In the genomic region with DNA sequence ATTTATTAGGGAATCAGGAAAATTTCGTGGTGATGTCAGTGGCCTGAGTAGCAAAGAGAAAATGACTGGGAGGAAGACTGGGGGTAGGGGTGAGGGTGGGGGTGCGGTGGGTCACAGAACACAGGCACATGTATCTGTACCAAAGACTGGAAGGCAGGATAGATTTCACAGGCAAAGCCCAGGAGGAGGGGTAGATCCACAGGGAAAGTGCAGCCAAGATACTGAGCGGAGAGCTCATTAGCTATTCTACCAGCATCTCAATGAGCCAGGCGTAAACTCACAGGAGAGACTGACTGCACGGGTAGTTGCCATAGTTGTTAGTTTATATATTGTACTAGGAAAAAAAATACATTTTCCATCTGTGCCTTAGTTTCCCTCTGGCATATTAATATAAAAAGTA, we compare ENCODE assay signal across 24 mouse cellular contexts.
DNase-seq lines count a peak whose midpoint lies in the region; ATAC-seq lines count a peak whose summit lies in the region.
"Had no signal": no experiment of that assay in that cellular context is flagged by ENCODE, and none has a peak within 500 bp of the region (broad histone marks: within the 10 kb centered on the region; RNA-seq: fewer than 3 reads in every experiment).

No protein-coding gene starts in this region.

- no peaks in the 10 kb centered on the region for H3K9me3 ChIP-seq in forebrain, embryonic 13.5 days (replicated peaks)
- H3K9me3 ChIP-seq in forebrain, embryonic 12.5 days = no peaks in the 10 kb centered on the region
- no peaks in the 10 kb centered on the region for H3K9me3 ChIP-seq in hindbrain, embryonic 13.5 days
- H3K9me3 ChIP-seq in hindbrain, embryonic 16.5 days (ENCODE audit: control insufficient read depth, low read length) = no peaks in the 10 kb centered on the region
- no peaks in the 10 kb centered on the region for H3K9me3 ChIP-seq in neural tube, embryonic 14.5 days (ENCODE audit: control insufficient read depth, low read length)
- no peaks in the 10 kb centered on the region for H3K9me3 ChIP-seq in neural tube, embryonic 15.5 days (replicated peaks)
- H3K9me3 ChIP-seq: embryonic facial prominence, embryonic 15.5 days; hindbrain, embryonic 12.5 days had no signal

- 0 out of 2 replicates have a peak, but pooled peaks cover 3% of the 10 kb centered on the region for H3K27me3 ChIP-seq in forebrain, embryonic 13.5 days
- no peaks in the 10 kb centered on the region for H3K27me3 ChIP-seq in forebrain, embryonic 12.5 days
- H3K27me3 ChIP-seq in hindbrain, embryonic 13.5 days = 0 out of 2 replicates have a peak, but pooled peaks cover 4% of the 10 kb centered on the region
- H3K27me3 ChIP-seq in hindbrain, embryonic 16.5 days (replicated peaks; ENCODE audit: control insufficient read depth, insufficient read depth, low read length) = no peaks in the 10 kb centered on the region
- H3K27me3 ChIP-seq in neural tube, embryonic 14.5 days (ENCODE audit: control insufficient read depth, insufficient read depth, low read length) = no peaks in the 10 kb centered on the region
- H3K27me3 ChIP-seq in neural tube, embryonic 15.5 days (replicated peaks) = no peaks in the 10 kb centered on the region
- H3K27me3 ChIP-seq: embryonic facial prominence, embryonic 15.5 days; hindbrain, embryonic 12.5 days had no signal

- no peak for DNase-seq in cerebellum, postnatal 25 days
- no peak for DNase-seq in T-cell, adult 2 months (ENCODE audit: low spot score)
- DNase-seq: adrenal gland, postnatal 10 days; B cell, adult 2 months; cerebellum, adult 11-12 months; cerebellum, adult 9-10 months; embryo, embryonic 11 days; gastrocnemius, adult 2 months; gastrocnemius, postnatal 25 days; heart, postnatal 10 days; heart, postnatal 4 days had no signal

- H3K36me3 ChIP-seq in forebrain, embryonic 13.5 days (ENCODE audit: poor library complexity, severe bottlenecking) = no peaks in the 10 kb centered on the region
- H3K36me3 ChIP-seq in forebrain, embryonic 12.5 days (replicated peaks) = no peaks in the 10 kb centered on the region
- H3K36me3 ChIP-seq in hindbrain, embryonic 13.5 days = no peaks in the 10 kb centered on the region
- H3K36me3 ChIP-seq in hindbrain, embryonic 16.5 days (ENCODE audit: control insufficient read depth, insufficient read depth, low read length) = no peaks in the 10 kb centered on the region
- H3K36me3 ChIP-seq in neural tube, embryonic 14.5 days (ENCODE audit: control insufficient read depth, insufficient read depth, low read length) = no peaks in the 10 kb centered on the region
- no peaks in the 10 kb centered on the region for H3K36me3 ChIP-seq in neural tube, embryonic 15.5 days
- H3K36me3 ChIP-seq: embryonic facial prominence, embryonic 15.5 days; G1E; hindbrain, embryonic 12.5 days had no signal

- no peak overlapping the region for H3K4me2 ChIP-seq in forebrain, embryonic 13.5 days
- no peak overlapping the region for H3K4me2 ChIP-seq in forebrain, embryonic 12.5 days
- no peak overlapping the region for H3K4me2 ChIP-seq in hindbrain, embryonic 13.5 days
- H3K4me2 ChIP-seq in hindbrain, embryonic 16.5 days (ENCODE audit: low read length) = no peak overlapping the region
- no peak overlapping the region for H3K4me2 ChIP-seq in neural tube, embryonic 14.5 days (ENCODE audit: low read depth, low read length)
- H3K4me2 ChIP-seq in neural tube, embryonic 15.5 days = no peak overlapping the region
- H3K4me2 ChIP-seq: embryonic facial prominence, embryonic 15.5 days; hindbrain, embryonic 12.5 days had no signal

- 0 out of 2 replicates have a peak, but pooled peaks have one; percentile 48 for ATAC-seq in forebrain, embryonic 13.5 days
- ATAC-seq in forebrain, embryonic 12.5 days (ENCODE audit: low FRiP score) = no peak
- ATAC-seq in hindbrain, embryonic 13.5 days (ENCODE audit: low FRiP score) = peak; percentile 57; the same call in 1 of the 2 replicates
- no peak for ATAC-seq in hindbrain, embryonic 16.5 days
- peak; percentile 51 for ATAC-seq in neural tube, embryonic 14.5 days (ENCODE audit: low read depth)
- no peak; the same call in 1 of the 2 replicates for ATAC-seq in neural tube, embryonic 15.5 days (ENCODE audit: low FRiP score)
- ATAC-seq: CD4-positive, CD25-positive, alpha-beta regulatory T cell, adult 4 months; inflammation-experienced regulatory T-cells, adult 6 months; intestine, postnatal 0 days had no signal

- H3K4me3 ChIP-seq in forebrain, embryonic 13.5 days = no peak overlapping the region
- no peak overlapping the region for H3K4me3 ChIP-seq in forebrain, embryonic 12.5 days (replicated peaks)
- no peak overlapping the region for H3K4me3 ChIP-seq in hindbrain, embryonic 13.5 days
- no peak overlapping the region for H3K4me3 ChIP-seq in hindbrain, embryonic 16.5 days (ENCODE audit: low read length)
- H3K4me3 ChIP-seq in neural tube, embryonic 14.5 days (ENCODE audit: low read depth, low read length) = no peak overlapping the region
- H3K4me3 ChIP-seq in neural tube, embryonic 15.5 days (replicated peaks) = no peak overlapping the region
- H3K4me3 ChIP-seq: embryonic facial prominence, embryonic 15.5 days; erythroblast, embryonic 14.5 days; gastrocnemius, adult 2 months; hindbrain, embryonic 12.5 days had no signal

- H3K27ac ChIP-seq in forebrain, embryonic 13.5 days = no peak overlapping the region
- no peak overlapping the region for H3K27ac ChIP-seq in forebrain, embryonic 12.5 days
- H3K27ac ChIP-seq in hindbrain, embryonic 13.5 days = peak overlapping the region; percentile 10; the same call in 1 of the 2 replicates
- no peak overlapping the region for H3K27ac ChIP-seq in hindbrain, embryonic 16.5 days (ENCODE audit: low read depth, low read length)
- no peak overlapping the region for H3K27ac ChIP-seq in neural tube, embryonic 14.5 days (ENCODE audit: low read depth, low read length)
- no peak overlapping the region for H3K27ac ChIP-seq in neural tube, embryonic 15.5 days (replicated peaks)
- H3K27ac ChIP-seq: embryonic facial prominence, embryonic 15.5 days; gastrocnemius, adult 2 months; hindbrain, embryonic 12.5 days had no signal

- no peak overlapping the region for H3K9ac ChIP-seq in forebrain, embryonic 13.5 days
- H3K9ac ChIP-seq in forebrain, embryonic 12.5 days = no peak overlapping the region
- H3K9ac ChIP-seq in hindbrain, embryonic 13.5 days = no peak overlapping the region
- H3K9ac ChIP-seq in hindbrain, embryonic 16.5 days (ENCODE audit: low read depth, low read length) = no peak overlapping the region
- no peak overlapping the region for H3K9ac ChIP-seq in neural tube, embryonic 14.5 days (replicated peaks; ENCODE audit: low read depth, low read length)
- H3K9ac ChIP-seq in neural tube, embryonic 15.5 days (replicated peaks) = no peak overlapping the region
- H3K9ac ChIP-seq: embryonic facial prominence, embryonic 15.5 days; hindbrain, embryonic 12.5 days had no signal

- 42% methylated on average over 5 of the region's 5 CpGs for WGBS in forebrain, embryonic 13.5 days
- 48% methylated on average over 5 of the region's 5 CpGs for WGBS in forebrain, embryonic 12.5 days
- 36% methylated on average over 5 of the region's 5 CpGs for WGBS in hindbrain, embryonic 13.5 days
- 32% methylated on average over 5 of the region's 5 CpGs for WGBS in hindbrain, embryonic 16.5 days
- 42% methylated on average over 5 of the region's 5 CpGs for WGBS in neural tube, embryonic 14.5 days
- whole genome bisulfite sequencing in neural tube, embryonic 15.5 days = 35% methylated on average over 5 of the region's 5 CpGs

- 0 out of 2 replicates have a peak, but pooled peaks cover 5% of the 10 kb centered on the region for H3K4me1 ChIP-seq in forebrain, embryonic 13.5 days
- peaks cover 6% of the 10 kb centered on the region; the same call in 1 of the 2 replicates for H3K4me1 ChIP-seq in forebrain, embryonic 12.5 days
- peaks cover 31% of the 10 kb centered on the region for H3K4me1 ChIP-seq in hindbrain, embryonic 13.5 days (replicated peaks)
- H3K4me1 ChIP-seq in hindbrain, embryonic 16.5 days (ENCODE audit: control insufficient read depth, insufficient read depth, low read depth, low read length) = no peaks in the 10 kb centered on the region; the same call in 1 of the 2 replicates
- H3K4me1 ChIP-seq in neural tube, embryonic 14.5 days (ENCODE audit: control insufficient read depth, insufficient read depth, low read length) = 0 out of 2 replicates have a peak, but pooled peaks cover 5% of the 10 kb centered on the region
- peaks cover 12% of the 10 kb centered on the region for H3K4me1 ChIP-seq in neural tube, embryonic 15.5 days
- H3K4me1 ChIP-seq: embryonic facial prominence, embryonic 15.5 days had no signal

Comparison
In these comparisons a context has a peak if more than half of its experiments do, and no peak if none do; other contexts are left out.
1. ATAC-seq: peak in forebrain, embryonic 13.5 days (single experiment), hindbrain, embryonic 13.5 days (single experiment) and neural tube, embryonic 14.5 days (single experiment); none in forebrain, embryonic 12.5 days (single experiment), hindbrain, embryonic 16.5 days (single experiment) and neural tube, embryonic 15.5 days (single experiment).